Comparison of ENCODE assay signal across 15 mouse cellular contexts in the genomic region with DNA sequence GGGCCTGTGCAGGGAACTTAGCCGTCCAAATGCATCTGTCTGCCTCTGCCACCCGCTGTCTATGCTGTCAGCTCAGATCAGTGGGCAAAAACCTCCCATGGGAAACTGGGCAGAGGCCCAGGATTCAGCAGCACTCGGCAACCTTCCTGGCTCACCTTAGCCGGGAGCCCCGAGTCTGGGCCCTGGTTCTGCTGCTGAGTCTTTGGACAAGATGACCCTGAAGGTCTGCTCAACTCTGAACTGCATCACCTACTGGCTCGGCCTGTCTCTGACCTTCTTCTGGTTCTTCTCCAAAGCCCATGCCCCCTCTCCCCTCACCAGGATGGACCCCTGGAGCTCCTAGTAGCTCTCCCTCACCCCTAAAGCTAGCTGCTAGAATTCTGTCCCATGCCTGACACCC. TPM values are rescaled to one million over a fixed set of nuclear protein-coding genes. Genes with fewer than 3 reads are reported as not detected.
DNase-seq lines count a peak whose midpoint lies in the region; ATAC-seq lines count a peak whose summit lies in the region.
"Had no signal": no experiment of that assay in that cellular context is flagged by ENCODE, and none has a peak within 500 bp of the region (broad histone marks: within the 10 kb centered on the region; RNA-seq: fewer than 3 reads in every experiment).

No protein-coding gene starts in this region.

- no peaks in the 10 kb centered on the region for H3K27me3 ChIP-seq in heart, embryonic 15.5 days

- H3K4me3 ChIP-seq in heart, embryonic 15.5 days: no peak overlapping the region

- peaks cover 51% of the 10 kb centered on the region for H3K36me3 ChIP-seq in heart, embryonic 15.5 days

- H3K9me3 ChIP-seq in heart, embryonic 15.5 days (replicated peaks): no peaks in the 10 kb centered on the region

- no peak overlapping the region for H3K27ac ChIP-seq in heart, embryonic 15.5 days
- H3K27ac ChIP-seq: macrophage had no signal

- no peak overlapping the region for H3K4me2 ChIP-seq in heart, embryonic 15.5 days

- H3K9ac ChIP-seq in heart, embryonic 15.5 days: 0 out of 2 replicates have a peak overlapping the region, but pooled peaks have one; percentile 15

- peak; percentile 24 for DNase-seq in cerebellum, adult 9-11 months
- DNase-seq in cerebellum, postnatal 14 days: no peak
- no peak for DNase-seq in heart, postnatal 36 days
- peak; percentile 37 to 54 for DNase-seq in spleen, postnatal 10 days (ENCODE audit: low spot score in 2 of 2)
- no peak for DNase-seq in spleen, postnatal 36 days (ENCODE audit: low spot score in 2 of 2)
- no peak for DNase-seq in adrenal gland, adult (ENCODE audit: inconsistent age in 2 of 2, low spot score in 1 of 2)
- DNase-seq in embryo, embryonic 10 days (ENCODE audit: low spot score): no peak
- DNase-seq: adrenal gland, postnatal 36 days; kidney, adult 2 months; kidney, postnatal 4 days; right cerebral cortex, postnatal 4 days had no signal

- 60% methylated on average over 6 of the region's 6 CpGs for WGBS in heart, embryonic 15.5 days

- ATAC-seq in heart, embryonic 15.5 days (replicated peaks; ENCODE audit: insufficient number of reproducible peaks, insufficient read depth, low FRiP score, low read depth): no peak

- intact Hi-C loops in heart, postnatal 36 days (cut with DNase I): no loop called here

- H3K4me1 ChIP-seq in heart, embryonic 15.5 days (replicated peaks): peaks cover 70% of the 10 kb centered on the region

RNA-seq across cellular contexts. Expression of a gene that starts 30.3 kb away (rescaled TPM):
- 6.0 and 7.8 TPM in 2 replicates for polyA plus RNA-seq in heart, embryonic 15.5 days (2015; fragmentation: Nextera tagmentation; extraction: Ambion mirVana)
- 10 to 100 TPM; 16.0 to 18.0 TPM for total RNA-seq in heart, postnatal 36 days (2021)

RNA-seq across cellular contexts. Expression of a gene that starts 54.5 kb away (rescaled TPM):
- 0.78 and 1.0 TPM in 2 replicates for polyA plus RNA-seq in heart, embryonic 15.5 days (2015; fragmentation: Nextera tagmentation; extraction: Ambion mirVana)
- not detected for total RNA-seq in heart, postnatal 36 days (2021)
- total RNA-seq: gastrocnemius, adult 18-20 months; heart, adult 8-10 months had no signal
- polyA plus RNA-seq: kidney, adult 2 months; macrophage had no signal

Comparison
In these comparisons a context has a peak if more than half of its experiments do, and no peak if none do; other contexts are left out.
1. DNase-seq: peak in cerebellum, adult 9-11 months (single experiment) and spleen, postnatal 10 days (2 of 2); none in cerebellum, postnatal 14 days (0 of 2), heart, postnatal 36 days (0 of 2), spleen, postnatal 36 days (0 of 2), adrenal gland, adult (0 of 2) and embryo, embryonic 10 days (single experiment).